Mouse (Mus musculus): ENCODE measurements around the gene Tymp.

The Tymp gene

GRCm38 (mm10) chr15:89376957-89377356, at the start of gene Tymp:
Gene Tymp (minus strand): TSS chr15:89377039.
- WGBS = 43% methylated on average over 16 of the region's 16 CpGs

GRCm38 (mm10) chr15:89425711-89426121, 48.9 kb upstream of the Tymp start, which contains the start of gene Cpt1b:
Gene Cpt1b (minus strand): TSS chr15:89425863.
- WGBS = 60% methylated on average over 6 of the region's 6 CpGs

GRCm38 (mm10) chr15:89424621-89425020, 47.8 kb upstream of the Tymp start:
- 83% methylated on average over 8 of the region's 8 CpGs for WGBS

GRCm38 (mm10) chr15:89421938-89422337, 45.1 kb upstream of the Tymp start:
- 98% methylated on average over 9 of the region's 9 CpGs for WGBS

GRCm38 (mm10) chr15:89415282-89415681, 38.4 kb upstream of the Tymp start:
- WGBS = 77% methylated on average over 8 of the region's 8 CpGs

- 89% methylated on average over 24 of the region's 24 CpGs for WGBS
These were observed 33.3 kb upstream of the Tymp start, which contains the start of gene Syce3 for GRCm38 (mm10) chr15:89410118-89410517. Gene Syce3 (minus strand): TSS chr15:89410503.

GRCm38 (mm10) chr15:89404831-89405623, 28.2 kb upstream of the Tymp start:
- WGBS = 84% methylated on average over 10 of the region's 10 CpGs

- 77% methylated on average over 1 of the region's 1 CpGs for WGBS
These were observed 25.6 kb upstream of the Tymp start for GRCm38 (mm10) chr15:89402471-89402870.

- WGBS = 100% methylated on average over 1 of the region's 1 CpGs
These were observed 22.9 kb upstream of the Tymp start for GRCm38 (mm10) chr15:89399716-89400115.

- 64% methylated on average over 2 of the region's 2 CpGs for WGBS
These were observed 21.3 kb upstream of the Tymp start for GRCm38 (mm10) chr15:89398146-89398545.

GRCm38 (mm10) chr15:89396883-89397282, 20.0 kb upstream of the Tymp start:
- 82% methylated on average over 4 of the region's 4 CpGs for WGBS

- WGBS = 83% methylated on average over 10 of the region's 10 CpGs
These were observed 13.2 kb upstream of the Tymp start for GRCm38 (mm10) chr15:89390081-89390480.

- 47% methylated on average over 12 of the region's 12 CpGs for WGBS
These were observed 10.3 kb upstream of the Tymp start for GRCm38 (mm10) chr15:89387127-89387526.

GRCm38 (mm10) chr15:89384617-89385016, 7.8 kb upstream of the Tymp start, which contains the start of gene Klhdc7b:
Gene Klhdc7b (plus strand): TSS chr15:89384917.
- WGBS = 95% methylated on average over 7 of the region's 7 CpGs

GRCm38 (mm10) chr15:89379429-89379828, 2.6 kb upstream of the Tymp start:
- WGBS = 38% methylated on average over 10 of the region's 10 CpGs

- 4% methylated on average over 33 of the region's 33 CpGs for WGBS
These were observed 2.1 kb upstream of the Tymp start, which contains the start of gene Odf3b for GRCm38 (mm10) chr15:89378831-89379401. Gene Odf3b (minus strand): TSS chr15:89379282.

- WGBS = 20% methylated on average over 46 of the region's 46 CpGs
These were observed 1.3 kb upstream of the Tymp start for GRCm38 (mm10) chr15:89377938-89378828.

GRCm38 (mm10) chr15:89377362-89377761, 523 bp upstream of the Tymp start:
- 11% methylated on average over 18 of the region's 18 CpGs for WGBS

- WGBS = 92% methylated on average over 7 of the region's 7 CpGs
These were observed 799 bp downstream of the Tymp start for GRCm38 (mm10) chr15:89376040-89376439.

GRCm38 (mm10) chr15:89374801-89375534, 1.9 kb downstream of the Tymp start:
- 92% methylated on average over 17 of the region's 17 CpGs for WGBS

GRCm38 (mm10) chr15:89374340-89374739, 2.5 kb downstream of the Tymp start:
- 44% methylated on average over 9 of the region's 9 CpGs for WGBS
